Mouse (Mus musculus) megakaryocyte, embryonic 14.5 days (primary cell): Measurements from ENCODE around the gene Igsf8.

Experiments used
- FLI1 ChIP-seq: IDR thresholded peaks from 2 replicates; pipeline ENCODE4 v1.6.1; 2012; ENCODE audit warnings: low read length, inconsistent platforms, mixed read lengths
- GATA1 ChIP-seq: IDR thresholded peaks from 3 replicates; pipeline ENCODE4 v1.6.1; 2012; ENCODE audit warnings: mixed read lengths, low read length, inconsistent platforms, borderline replicate concordance

DNA sequence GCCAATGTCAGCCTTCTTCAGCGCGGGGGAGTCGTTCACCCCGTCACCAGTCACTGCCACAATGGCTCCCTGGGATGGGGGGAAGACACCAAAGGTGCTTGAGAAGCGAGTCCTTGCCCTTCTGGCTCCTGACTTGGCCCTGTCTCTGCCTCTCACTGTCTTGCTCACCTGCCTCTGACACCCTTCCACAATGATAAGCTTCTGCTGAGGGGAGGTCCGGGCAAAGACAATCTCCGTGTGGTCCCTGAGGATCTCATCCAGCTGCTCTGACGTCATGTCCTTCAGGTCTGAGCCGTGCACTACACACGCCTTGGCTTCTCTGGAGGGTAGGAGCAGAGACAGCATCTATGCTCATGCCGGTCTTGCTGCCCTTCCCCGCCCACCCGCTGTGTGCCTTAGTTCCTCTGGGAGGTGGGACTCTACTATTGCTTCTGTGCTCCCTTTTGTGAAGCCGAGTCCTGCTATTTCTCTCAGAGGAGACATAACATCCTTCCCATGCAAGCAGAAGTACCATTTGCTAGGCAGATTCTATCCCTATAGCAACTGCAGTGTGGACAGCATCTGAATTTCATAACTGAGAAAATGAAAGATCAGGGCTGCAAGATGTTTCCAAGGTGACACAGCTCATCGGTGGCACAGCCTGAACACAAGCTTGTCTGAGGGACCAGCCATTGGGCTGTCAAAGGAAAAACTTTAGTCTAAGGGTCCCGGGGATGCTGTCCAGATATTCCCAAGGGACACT is 18.5 kb downstream of the Igsf8 start:
- TF ChIP-seq GATA1 (no peak), FLI1 (no peak)
